In the genomic region with DNA sequence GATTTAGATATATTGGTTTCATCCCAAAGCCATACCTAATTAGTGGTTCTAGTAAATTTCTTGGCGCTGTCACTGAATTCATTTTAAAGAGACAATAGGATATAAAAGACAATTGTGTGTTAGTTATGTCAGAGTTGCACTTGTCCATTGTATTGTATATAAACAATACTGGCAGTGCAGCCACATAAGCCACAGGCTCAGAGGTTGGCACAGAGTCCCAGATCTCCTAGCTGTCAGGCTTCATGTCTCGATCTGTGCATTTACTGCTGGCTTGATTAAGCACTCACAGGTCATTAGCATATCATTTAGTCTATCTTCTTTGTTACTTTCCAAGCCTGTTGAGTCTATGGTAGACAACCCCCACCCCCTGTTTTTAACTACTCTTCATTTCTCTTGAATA, we compare ENCODE assay signal across 22 mouse cellular contexts.
DNase-seq lines count a peak whose midpoint lies in the region; ATAC-seq and TF ChIP-seq lines count a peak whose summit lies in the region.
"Had no signal": no experiment of that assay in that cellular context is flagged by ENCODE, and none has a peak within 500 bp of the region (broad histone marks: within the 10 kb centered on the region; RNA-seq: fewer than 3 reads in every experiment).

No protein-coding gene starts in this region.

- H3K36me3 ChIP-seq in hindbrain, embryonic 11.5 days (ENCODE audit: control insufficient read depth, insufficient read depth, low read length), result no peaks in the 10 kb centered on the region
- no peaks in the 10 kb centered on the region for H3K36me3 ChIP-seq in hindbrain, embryonic 10.5 days
- H3K36me3 ChIP-seq in forebrain, embryonic 12.5 days (replicated peaks), result no peaks in the 10 kb centered on the region
- no peaks in the 10 kb centered on the region for H3K36me3 ChIP-seq in hindbrain, embryonic 14.5 days (replicated peaks; ENCODE audit: control insufficient read depth, insufficient read depth)
- H3K36me3 ChIP-seq in neural tube, embryonic 15.5 days, result no peaks in the 10 kb centered on the region
- H3K36me3 ChIP-seq in thymus, adult 2 months (ENCODE audit: control insufficient read depth, insufficient read depth, low read length), result no peaks in the 10 kb centered on the region
- H3K36me3 ChIP-seq: heart, embryonic 10.5 days; hindbrain, embryonic 15.5 days; limb, embryonic 13.5 days; lung, embryonic 15.5 days had no signal

- no peaks in the 10 kb centered on the region for H3K9me3 ChIP-seq in hindbrain, embryonic 11.5 days (ENCODE audit: control insufficient read depth, low read length)
- no peaks in the 10 kb centered on the region for H3K9me3 ChIP-seq in hindbrain, embryonic 10.5 days
- H3K9me3 ChIP-seq in forebrain, embryonic 12.5 days, result no peaks in the 10 kb centered on the region
- no peaks in the 10 kb centered on the region for H3K9me3 ChIP-seq in hindbrain, embryonic 14.5 days (ENCODE audit: control insufficient read depth, low read length)
- no peaks in the 10 kb centered on the region for H3K9me3 ChIP-seq in neural tube, embryonic 15.5 days (replicated peaks)
- H3K9me3 ChIP-seq: heart, embryonic 10.5 days; hindbrain, embryonic 15.5 days; limb, embryonic 13.5 days; lung, embryonic 15.5 days had no signal

- H3K27me3 ChIP-seq in hindbrain, embryonic 11.5 days (ENCODE audit: control insufficient read depth, insufficient read depth, low read length), result no peaks in the 10 kb centered on the region
- H3K27me3 ChIP-seq in hindbrain, embryonic 10.5 days (ENCODE audit: insufficient read depth, poor library complexity, severe bottlenecking), result no peaks in the 10 kb centered on the region
- H3K27me3 ChIP-seq in forebrain, embryonic 12.5 days, result no peaks in the 10 kb centered on the region
- H3K27me3 ChIP-seq in hindbrain, embryonic 14.5 days (ENCODE audit: control insufficient read depth, insufficient read depth, low read length), result no peaks in the 10 kb centered on the region
- H3K27me3 ChIP-seq in neural tube, embryonic 15.5 days (replicated peaks), result no peaks in the 10 kb centered on the region
- no peaks in the 10 kb centered on the region for H3K27me3 ChIP-seq in thymus, adult 2 months (ENCODE audit: control insufficient read depth, insufficient read depth, low read length)
- H3K27me3 ChIP-seq: hindbrain, embryonic 15.5 days; limb, embryonic 13.5 days; lung, embryonic 15.5 days; Patski had no signal

- H3K4me2 ChIP-seq in hindbrain, embryonic 11.5 days (replicated peaks; ENCODE audit: low read depth, low read length), result no peak overlapping the region
- no peak overlapping the region for H3K4me2 ChIP-seq in forebrain, embryonic 12.5 days
- no peak overlapping the region for H3K4me2 ChIP-seq in hindbrain, embryonic 14.5 days (replicated peaks)
- no peak overlapping the region for H3K4me2 ChIP-seq in neural tube, embryonic 15.5 days
- H3K4me2 ChIP-seq: limb, embryonic 13.5 days; lung, embryonic 15.5 days had no signal

- DNase-seq in hindbrain, embryonic 11.5 days (ENCODE audit: low spot score), result no peak
- no peak for DNase-seq in hindbrain, embryonic 10.5 days (ENCODE audit: low spot score)
- DNase-seq in hindbrain, embryonic 14.5 days (ENCODE audit: low spot score), result no peak
- no peak for DNase-seq in ovary, postnatal 36 days (ENCODE audit: low spot score)
- DNase-seq in thymus, adult 2 months, result no peak
- DNase-seq: adrenal gland, postnatal 10 days; cerebellum, adult 11-12 months; cerebellum, postnatal 14 days; gastrocnemius, postnatal 36 days; kidney, adult 18-20 months; lung, postnatal 4 days; right cerebral cortex, postnatal 4 days had no signal

- no peak overlapping the region for H3K4me3 ChIP-seq in hindbrain, embryonic 11.5 days (ENCODE audit: low read depth, low read length)
- no peak overlapping the region for H3K4me3 ChIP-seq in hindbrain, embryonic 10.5 days
- no peak overlapping the region for H3K4me3 ChIP-seq in forebrain, embryonic 12.5 days (replicated peaks)
- H3K4me3 ChIP-seq in hindbrain, embryonic 14.5 days (replicated peaks; ENCODE audit: low read length), result no peak overlapping the region
- H3K4me3 ChIP-seq in neural tube, embryonic 15.5 days (replicated peaks), result no peak overlapping the region
- H3K4me3 ChIP-seq in thymus, adult 2 months (ENCODE audit: control insufficient read depth, insufficient read depth, low read length), result no peak overlapping the region
- H3K4me3 ChIP-seq: heart, embryonic 10.5 days; hindbrain, embryonic 15.5 days; limb, embryonic 13.5 days; lung, embryonic 15.5 days had no signal

- TF ChIP-seq POLR2A in thymus, adult 2 months (IDR thresholded peaks at IDR 0.05; ENCODE audit: control insufficient read depth, extremely low read depth, insufficient read depth, low read length, poor library complexity), result no peak

- TF ChIP-seq CTCF in thymus, adult 2 months (IDR thresholded peaks at IDR 0.05; ENCODE audit: borderline replicate concordance, control insufficient read depth, extremely low read depth, insufficient read depth, low read length, poor library complexity), result no peak

- no peak overlapping the region for H3K27ac ChIP-seq in hindbrain, embryonic 11.5 days (ENCODE audit: low read depth, low read length)
- H3K27ac ChIP-seq in hindbrain, embryonic 10.5 days, result no peak overlapping the region
- H3K27ac ChIP-seq in forebrain, embryonic 12.5 days, result no peak overlapping the region
- H3K27ac ChIP-seq in hindbrain, embryonic 14.5 days, result no peak overlapping the region
- no peak overlapping the region for H3K27ac ChIP-seq in neural tube, embryonic 15.5 days (replicated peaks)
- H3K27ac ChIP-seq in thymus, adult 2 months (ENCODE audit: control insufficient read depth, insufficient read depth, low read length), result no peak overlapping the region
- H3K27ac ChIP-seq: hindbrain, embryonic 15.5 days; kidney, postnatal 0 days; limb, embryonic 13.5 days; liver, embryonic 14.5 days; lung, embryonic 15.5 days had no signal

- peak; percentile 46 for ATAC-seq in hindbrain, embryonic 11.5 days (ENCODE audit: low FRiP score)
- peak; percentile 81 for ATAC-seq in forebrain, embryonic 12.5 days (ENCODE audit: low FRiP score)
- ATAC-seq in hindbrain, embryonic 14.5 days (ENCODE audit: low FRiP score), result peak; percentile 53; the same call in 1 of the 2 replicates
- ATAC-seq in neural tube, embryonic 15.5 days (ENCODE audit: low FRiP score), result peak; percentile 45; the same call in 1 of the 2 replicates
- ATAC-seq: CD4-positive, CD25-positive, alpha-beta regulatory T cell, adult 4 months; Patski had no signal

- 41% methylated on average over 2 of the region's 2 CpGs for WGBS in hindbrain, embryonic 11.5 days
- WGBS in hindbrain, embryonic 10.5 days, result 54% methylated on average over 2 of the region's 2 CpGs
- WGBS in forebrain, embryonic 12.5 days, result 31% methylated on average over 2 of the region's 2 CpGs
- WGBS in hindbrain, embryonic 14.5 days, result 31% methylated on average over 2 of the region's 2 CpGs
- WGBS in neural tube, embryonic 15.5 days, result 24% methylated on average over 2 of the region's 2 CpGs
- WGBS in thymus, adult 2 months, result over 99% methylated on average over 2 of the region's 2 CpGs

- no peak overlapping the region for H3K9ac ChIP-seq in hindbrain, embryonic 11.5 days (ENCODE audit: low read depth, low read length)
- H3K9ac ChIP-seq in forebrain, embryonic 12.5 days, result no peak overlapping the region
- H3K9ac ChIP-seq in hindbrain, embryonic 14.5 days, result no peak overlapping the region
- no peak overlapping the region for H3K9ac ChIP-seq in neural tube, embryonic 15.5 days (replicated peaks)
- H3K9ac ChIP-seq: hindbrain, embryonic 15.5 days; limb, embryonic 13.5 days; liver, embryonic 14.5 days; lung, embryonic 15.5 days had no signal

- no peaks in the 10 kb centered on the region; the same call in 1 of the 2 replicates for H3K4me1 ChIP-seq in hindbrain, embryonic 11.5 days (replicated peaks; ENCODE audit: control insufficient read depth, insufficient read depth, low read length)
- peaks cover 37% of the 10 kb centered on the region for H3K4me1 ChIP-seq in hindbrain, embryonic 10.5 days (replicated peaks)
- H3K4me1 ChIP-seq in forebrain, embryonic 12.5 days, result peaks cover 26% of the 10 kb centered on the region
- H3K4me1 ChIP-seq in hindbrain, embryonic 14.5 days (replicated peaks; ENCODE audit: control insufficient read depth, insufficient read depth, low read length), result peaks cover 15% of the 10 kb centered on the region
- H3K4me1 ChIP-seq in neural tube, embryonic 15.5 days, result peaks cover 9% of the 10 kb centered on the region; the same call in 1 of the 2 replicates
- no peaks in the 10 kb centered on the region for H3K4me1 ChIP-seq in thymus, adult 2 months (replicated peaks; ENCODE audit: control insufficient read depth, insufficient read depth, low read length)
